Mouse (Mus musculus) liver, postnatal 0 days (tissue): ENCODE results near the gene Slc39a12. TPM values are rescaled to one million over a fixed set of nuclear protein-coding genes. Genes with fewer than 3 reads are reported as not detected.

Source experiments
- ATAC-seq: fragments of 200-750 bp; cut with Nextera tagmentation; 2 replicates; pipeline ENCODE4 v1.8.0; 2017; ENCODE audit warnings: mild to moderate bottlenecking, moderate library complexity
- DNase-seq: peaks from one replicate; pipeline ENCODE4 v3.0.0-alpha.2; 2016
- H3K27ac ChIP-seq: fragments of 300-500 bp; sonication (generic); 2 replicates; pipeline ENCODE4 v1.5.1; 2014; ENCODE audit warnings: antibody characterized with exemption, moderate library complexity, mild to moderate bottlenecking, low read depth
- H3K27me3 ChIP-seq: fragments of 300-500 bp; sonication (generic); 2 replicates; pipeline ENCODE4 v1.6.1; 2014; ENCODE audit warnings: low read length, control low read depth, mixed read lengths; ENCODE audit not compliant: insufficient read depth
- H3K36me3 ChIP-seq: fragments of 300-500 bp; sonication (generic); replicated peaks from 2 replicates; pipeline ENCODE4 v1.6.1; 2014; ENCODE audit warnings: mild to moderate bottlenecking, control low read depth, low read length, moderate library complexity, mixed read lengths; ENCODE audit not compliant: insufficient read depth
- H3K4me1 ChIP-seq: fragments of 300-500 bp; sonication (generic); 2 replicates; pipeline ENCODE4 v1.6.1; 2014; ENCODE audit warnings: antibody characterized with exemption, mild to moderate bottlenecking, control low read depth; ENCODE audit not compliant: insufficient read depth
- H3K4me2 ChIP-seq: fragments of 300-500 bp; sonication (generic); 2 replicates; pipeline ENCODE4 v1.6.1; 2014; ENCODE audit warnings: low read depth, mild to moderate bottlenecking, low read length, moderate library complexity, mixed read lengths
- H3K4me3 ChIP-seq: fragments of 300-500 bp; sonication (generic); 2 replicates; pipeline ENCODE4 v1.5.1; 2014; ENCODE audit warnings: low read depth, low read length
- H3K9ac ChIP-seq: fragments of 300-500 bp; sonication (generic); replicated peaks from 2 replicates; pipeline ENCODE4 v1.6.1; 2014; ENCODE audit warnings: mild to moderate bottlenecking, moderate library complexity
- H3K9me3 ChIP-seq: fragments of 300-500 bp; sonication (generic); 2 replicates; pipeline ENCODE4 v1.6.1; 2016; ENCODE audit warnings: mild to moderate bottlenecking, control low read depth, low read length, mixed read lengths
- CTCF ChIP-seq: sonication (generic); IDR thresholded peaks from 2 replicates; pipeline ENCODE4 v1.5.1; 2016; ENCODE audit warnings: antibody characterized with exemption, low read depth
- EP300 ChIP-seq: IDR thresholded peaks from 2 replicates; pipeline ENCODE4 v1.6.1; 2016; ENCODE audit warnings: antibody characterized with exemption, low read depth, mild to moderate bottlenecking
- WGBS: fragments of 180-500 bp; shearing (Covaris S2); extraction: QIAGEN DNeasy Blood & Tissue Kit; methylation state at CpG from one replicate; pipeline ENCODE4 v1.1.7; 2014; ENCODE audit not compliant: insufficient replicate concordance; 5-methylcytosine and 5-hydroxymethylcytosine counted together
- polyA plus RNA-seq: library from polyadenylated mRNA; unstranded; fragments of >200 nt; fragmentation: Nextera tagmentation; extraction: Ambion mirVana; gene quantifications from 2 replicates; pipeline ENCODE4 v1.2.1, GENCODE M21; 2015

Gene Slc39a12
- polyA plus RNA-seq, 1 experiment from 2014 or later: 0.04 TPM

GRCm38 (mm10) chr2:14496150-14496549 is 108.0 kb downstream of the Slc39a12 start:
- no peak for DNase-seq
- Histone ChIP-seq H3K27ac (no peak overlapping the region), H3K36me3 (no peaks in the 10 kb centered on the region), H3K9ac (no peak overlapping the region), H3K4me1 (no peaks in the 10 kb centered on the region), H3K9me3 (no peaks in the 10 kb centered on the region), H3K27me3 (no peaks in the 10 kb centered on the region), H3K4me2 (no peak overlapping the region), H3K4me3 (no peak overlapping the region)
- 45% methylated on average over 2 of the region's 2 CpGs for WGBS
- TF ChIP-seq EP300: no peak
- TF ChIP-seq CTCF: no peak
- ATAC-seq: no peak

- no peak overlapping the region for H3K9ac ChIP-seq
- H3K4me2 ChIP-seq: no peak overlapping the region
- H3K9me3 ChIP-seq: no peaks in the 10 kb centered on the region
- H3K27me3 ChIP-seq: no peaks in the 10 kb centered on the region
- TF ChIP-seq EP300 (no peak), CTCF (no peak)
- H3K4me1 ChIP-seq: no peaks in the 10 kb centered on the region
- 40% methylated on average over 3 of the region's 3 CpGs for WGBS
- H3K27ac ChIP-seq: no peak overlapping the region
- no peaks in the 10 kb centered on the region for H3K36me3 ChIP-seq
- DNase-seq (no peak), ATAC-seq (no peak)
- no peak overlapping the region for H3K4me3 ChIP-seq
These were observed 114.4 kb downstream of the Slc39a12 start for GRCm38 (mm10) chr2:14502482-14502881.

GRCm38 (mm10) chr2:14518237-14518636 is 130.1 kb downstream of the Slc39a12 start:
- ATAC-seq (no peak), DNase-seq (no peak)
- H3K9me3 ChIP-seq: no peaks in the 10 kb centered on the region; the same call in 1 of the 2 replicates
- H3K27me3 ChIP-seq: no peaks in the 10 kb centered on the region
- H3K36me3 ChIP-seq: no peaks in the 10 kb centered on the region
- no peaks in the 10 kb centered on the region for H3K4me1 ChIP-seq
- H3K4me2 ChIP-seq: no peak overlapping the region
- H3K4me3 ChIP-seq: no peak overlapping the region
- no peak overlapping the region for H3K9ac ChIP-seq
- TF ChIP-seq CTCF: no peak
- no peak for TF ChIP-seq EP300
- no peak overlapping the region for H3K27ac ChIP-seq
- WGBS: 66% methylated on average over 5 of the region's 5 CpGs

GRCm38 (mm10) chr2:14534325-14535077 is 146.4 kb downstream of the Slc39a12 start:
- no peak for TF ChIP-seq CTCF
- TF ChIP-seq EP300: no peak
- Histone ChIP-seq H3K4me1 (no peaks in the 10 kb centered on the region), H3K36me3 (no peaks in the 10 kb centered on the region), H3K4me2 (no peak overlapping the region), H3K4me3 (no peak overlapping the region), H3K9ac (no peak overlapping the region), H3K27me3 (no peaks in the 10 kb centered on the region), H3K27ac (no peak overlapping the region), H3K9me3 (no peaks in the 10 kb centered on the region)
- no peak for DNase-seq
- 75% methylated on average over 3 of the region's 3 CpGs for WGBS
- no peak for ATAC-seq

- Histone ChIP-seq H3K36me3 (no peaks in the 10 kb centered on the region), H3K4me2 (no peak overlapping the region), H3K27me3 (no peaks in the 10 kb centered on the region), H3K27ac (no peak overlapping the region), H3K9me3 (no peaks in the 10 kb centered on the region), H3K9ac (no peak overlapping the region), H3K4me3 (no peak overlapping the region), H3K4me1 (no peaks in the 10 kb centered on the region)
- WGBS: 78% methylated on average over 3 of the region's 3 CpGs
- ATAC-seq (no peak), DNase-seq (no peak)
- TF ChIP-seq CTCF (no peak), EP300 (no peak)
These were observed 147.1 kb downstream of the Slc39a12 start for GRCm38 (mm10) chr2:14535246-14535671.

- Histone ChIP-seq H3K9ac (no peak overlapping the region), H3K27ac (no peak overlapping the region), H3K27me3 (no peaks in the 10 kb centered on the region), H3K4me3 (no peak overlapping the region), H3K36me3 (no peaks in the 10 kb centered on the region), H3K4me2 (no peak overlapping the region), H3K9me3 (no peaks in the 10 kb centered on the region), H3K4me1 (no peaks in the 10 kb centered on the region)
- DNase-seq: no peak
- TF ChIP-seq EP300 (no peak), CTCF (no peak)
- no peak for ATAC-seq
- 28% methylated on average over 3 of the region's 3 CpGs for WGBS
These were observed 149.7 kb downstream of the Slc39a12 start for GRCm38 (mm10) chr2:14537781-14538180.

- WGBS: 39% methylated on average over 3 of the region's 3 CpGs
- no peak overlapping the region for H3K27ac ChIP-seq
- no peaks in the 10 kb centered on the region for H3K4me1 ChIP-seq
- no peak overlapping the region for H3K4me2 ChIP-seq
- DNase-seq (no peak), ATAC-seq (no peak)
- no peaks in the 10 kb centered on the region for H3K9me3 ChIP-seq
- no peaks in the 10 kb centered on the region for H3K36me3 ChIP-seq
- no peaks in the 10 kb centered on the region for H3K27me3 ChIP-seq
- TF ChIP-seq EP300 (no peak), CTCF (no peak)
- H3K4me3 ChIP-seq: no peak overlapping the region
- no peak overlapping the region for H3K9ac ChIP-seq
These were observed 155.2 kb downstream of the Slc39a12 start for GRCm38 (mm10) chr2:14543355-14543754.
